Mouse (Mus musculus) embryo, embryonic 10.5 days (tissue): ENCODE data around the gene Gm39566.

Experiments used
- DNase-seq: peaks from one replicate; pipeline ENCODE4 v3.0.0-alpha.2; 2015; ENCODE audit warnings: low spot score

Gene Gm39566

GRCm38 (mm10) chr11:69834001-69834549 is 19.0 kb upstream of the Gm39566 start:
- peak; percentile 35 for DNase-seq

DNA sequence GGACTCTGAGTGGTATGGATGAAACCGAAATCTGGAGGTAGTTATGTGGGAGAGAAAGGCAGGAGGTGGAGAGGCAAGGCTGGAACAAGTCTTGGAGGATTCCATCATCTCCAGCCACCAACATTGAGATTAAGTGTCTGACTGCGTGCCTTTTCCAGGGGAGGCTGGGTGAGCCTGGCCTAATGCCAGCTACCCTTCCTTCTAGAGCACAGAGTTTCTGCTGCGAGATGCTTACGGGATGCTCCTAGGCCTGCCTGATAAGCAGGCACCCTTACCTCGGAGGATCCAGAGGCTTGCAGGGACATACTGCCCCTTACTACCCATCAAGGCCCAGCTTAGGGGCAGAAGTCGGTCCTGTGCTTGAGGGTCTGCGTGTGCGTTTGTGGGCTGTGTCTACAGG is 18.5 kb upstream of the Gm39566 start:
- no peak for DNase-seq

- DNase-seq = no peak
Measured at GRCm38 (mm10) chr11:69828832-69829231, 13.7 kb upstream of the Gm39566 start.

DNA sequence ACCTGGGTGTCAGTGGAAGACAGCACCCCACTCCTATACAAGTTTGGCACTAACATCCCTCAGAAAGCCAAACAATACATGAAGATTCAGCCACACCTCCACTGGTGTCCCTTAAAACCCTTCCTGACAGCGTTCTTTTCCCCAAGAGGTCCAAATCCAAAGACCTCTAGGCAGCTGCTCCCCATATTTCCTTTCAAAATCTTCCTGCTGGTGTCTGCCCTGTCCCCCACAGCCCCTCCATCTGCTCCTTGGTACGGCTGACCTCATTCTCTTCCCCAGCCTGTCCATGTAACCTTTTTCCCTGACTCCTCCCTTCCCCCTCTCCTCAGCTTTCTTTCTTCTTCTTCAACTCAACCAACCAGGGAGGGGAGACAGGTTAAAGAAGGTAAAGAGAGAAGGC is 8.4 kb upstream of the Gm39566 start:
- no peak for DNase-seq

DNA sequence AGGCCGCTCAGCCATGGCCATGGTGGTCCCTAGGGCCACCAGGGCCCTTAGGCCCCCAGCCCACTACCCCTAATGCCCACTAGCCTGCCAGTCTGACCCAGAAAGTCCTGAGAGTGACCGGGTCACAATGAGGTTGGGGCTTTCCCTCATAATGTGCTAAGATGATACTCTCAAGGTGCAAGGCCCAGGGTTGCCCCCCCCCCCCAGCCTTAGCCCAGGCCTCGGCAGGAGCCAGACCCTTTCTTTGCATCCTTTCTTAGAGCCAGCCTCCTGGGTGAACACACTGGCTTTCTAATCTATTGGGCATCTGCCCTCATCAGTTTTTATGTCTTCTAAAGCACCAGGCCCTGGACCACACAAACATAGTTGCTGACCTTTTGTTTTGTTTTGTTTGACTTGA is 7.0 kb upstream of the Gm39566 start, which contains the start of gene Spem1:
Gene Spem1 (minus strand): TSS at position 101 of the 400 bp plus-strand sequence.
- DNase-seq = no peak

DNA sequence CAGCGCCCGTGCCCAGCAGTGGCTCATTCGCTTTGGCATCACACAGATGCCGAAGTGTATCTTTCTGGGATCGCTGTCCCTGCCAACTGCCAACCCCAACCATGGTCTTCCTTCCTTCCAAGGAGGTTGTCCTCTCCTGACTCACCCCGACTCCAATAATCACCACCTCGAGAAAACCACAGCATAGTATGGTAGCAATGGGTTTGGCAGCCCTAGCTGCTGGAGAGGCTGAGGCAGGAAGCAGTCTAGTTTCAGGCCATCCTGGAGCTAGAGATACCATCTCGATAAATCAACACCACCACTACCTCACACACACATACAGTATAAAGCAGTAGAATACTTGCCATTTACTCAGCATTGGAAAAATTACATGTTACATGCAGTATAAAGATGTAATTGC is 3.8 kb upstream of the Gm39566 start:
- no peak for DNase-seq

- DNase-seq = no peak
Measured at GRCm38 (mm10) chr11:69818365-69818764, 3.3 kb upstream of the Gm39566 start, which contains the start of gene Spem2. Spem2 (minus strand) TSS chr11:69818465.

DNA sequence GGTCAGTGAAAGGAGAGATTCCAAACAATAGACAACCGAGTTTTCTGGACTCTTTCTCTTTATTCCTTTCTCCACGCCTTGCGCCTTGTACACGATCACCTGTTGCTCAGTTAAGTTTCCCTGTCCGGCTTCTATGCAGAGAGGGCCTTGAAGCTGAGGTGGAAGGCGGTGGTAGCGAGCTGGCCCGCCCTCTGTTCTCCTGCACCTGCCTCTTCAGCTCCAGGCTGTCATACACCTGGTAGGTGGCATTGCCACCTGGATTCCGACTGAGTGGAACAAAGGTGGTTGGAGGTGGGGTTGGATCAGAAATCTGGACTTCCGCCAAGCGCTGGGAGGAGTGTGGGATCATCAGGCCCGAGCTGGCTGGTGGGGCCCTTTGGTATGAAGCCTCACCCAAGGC is 1.4 kb upstream of the Gm39566 start:
- no peak for DNase-seq

GRCm38 (mm10) chr11:69810280-69810679 is 4.8 kb downstream of the Gm39566 start:
- DNase-seq = no peak

DNA sequence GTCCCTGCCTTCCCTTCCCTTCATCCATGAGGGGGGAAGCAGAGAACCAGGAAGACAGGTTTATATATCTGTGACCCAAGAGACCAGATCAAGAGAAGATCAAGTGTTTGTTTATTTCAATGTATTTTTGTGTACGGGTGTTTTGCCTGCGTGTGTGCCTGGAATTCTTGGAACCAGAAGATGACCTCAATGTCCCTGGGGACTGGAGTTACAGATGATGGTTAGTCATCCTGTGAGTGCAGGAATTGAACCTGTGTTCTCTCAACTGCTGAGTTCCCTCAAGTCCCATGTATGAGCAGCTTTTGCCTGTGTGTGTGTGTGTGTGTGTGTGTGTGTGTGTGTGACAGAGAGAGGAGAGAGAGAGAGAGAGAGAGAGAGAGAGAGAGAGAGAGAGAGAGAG is 7.5 kb downstream of the Gm39566 start:
- DNase-seq = no peak

GRCm38 (mm10) chr11:69806378-69806777 is 8.7 kb downstream of the Gm39566 start:
- no peak for DNase-seq

GRCm38 (mm10) chr11:69804972-69805909 is 9.9 kb downstream of the Gm39566 start, which contains the start of gene Tmem102:
Tmem102 (minus strand) TSS chr11:69805624.
- DNase-seq = peak; percentile 22

DNA sequence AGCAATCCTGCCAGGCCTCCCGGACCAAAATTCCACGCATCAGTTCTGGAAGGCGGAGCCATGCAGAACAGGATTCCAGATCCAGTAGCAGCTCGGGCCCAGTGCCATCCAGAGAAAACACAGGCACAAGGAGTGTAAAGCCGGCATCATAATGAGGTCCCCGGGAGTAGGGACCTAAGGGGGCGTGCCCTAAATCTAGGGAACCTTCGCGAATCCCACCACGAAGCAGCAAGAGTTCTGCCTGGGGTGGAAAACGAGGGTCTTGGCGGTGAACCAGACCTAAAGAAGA is 10.5 kb downstream of the Gm39566 start:
- DNase-seq = peak; percentile 26

GRCm38 (mm10) chr11:69803786-69804651 is 11.1 kb downstream of the Gm39566 start:
- peak; percentile 80 for DNase-seq

DNA sequence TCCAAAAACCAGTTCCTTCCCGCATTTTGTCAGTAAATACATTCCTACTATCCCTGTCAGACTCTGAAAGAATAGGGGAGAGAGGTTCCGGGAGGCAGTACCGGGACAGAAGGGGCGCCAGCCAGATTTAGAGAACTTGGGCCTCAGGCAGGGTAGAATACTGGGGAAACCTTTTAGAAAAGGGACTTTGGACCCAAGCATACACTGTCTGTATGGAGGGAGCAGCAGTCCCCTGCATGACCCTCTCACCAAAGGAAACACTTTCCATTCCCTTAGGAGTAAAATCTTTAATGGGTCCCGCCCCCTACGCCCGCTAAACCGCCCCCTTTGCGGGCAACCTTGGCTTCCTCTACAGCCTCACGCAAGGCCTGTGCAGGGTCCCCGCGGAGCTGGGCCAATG is 11.8 kb downstream of the Gm39566 start:
- no peak for DNase-seq

- peak; percentile 83 for DNase-seq
Measured at GRCm38 (mm10) chr11:69802648-69803105, 12.4 kb downstream of the Gm39566 start.

DNA sequence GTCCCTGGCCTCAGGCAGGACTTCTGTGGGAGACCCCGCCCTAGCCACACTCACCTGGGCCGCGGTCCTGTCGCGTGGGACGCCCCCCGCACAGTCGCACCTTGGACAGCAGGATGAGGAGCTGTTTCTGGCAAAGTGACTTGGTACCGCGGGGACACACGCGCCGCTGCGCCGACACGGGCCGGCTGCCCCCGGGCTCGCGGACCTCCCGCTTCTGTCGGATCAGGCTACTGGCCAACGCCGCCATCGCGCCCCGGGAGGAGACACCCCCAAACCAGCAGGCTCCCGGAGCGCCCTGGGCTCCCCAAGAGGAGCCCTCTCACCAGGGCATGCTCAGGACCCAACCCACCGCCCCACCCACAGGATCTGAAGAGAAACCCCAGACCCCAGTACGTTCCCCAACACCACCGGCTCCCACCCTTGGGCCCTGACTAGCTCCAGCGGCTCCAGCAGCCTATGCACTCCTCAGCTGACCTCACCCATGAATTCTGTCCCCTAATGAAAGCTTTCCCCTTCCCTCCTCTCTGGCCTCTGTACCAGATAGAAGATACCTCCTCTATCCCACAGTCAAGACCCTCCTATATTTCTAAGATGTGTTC is 13.6 kb downstream of the Gm39566 start, which contains the start of gene Fgf11:
Gene Fgf11 (minus strand): TSS at position 479 of the 599 bp plus-strand sequence.
- DNase-seq = peak; percentile 11

GRCm38 (mm10) chr11:69800392-69801197 is 14.5 kb downstream of the Gm39566 start:
- DNase-seq = peak; percentile 85

DNA sequence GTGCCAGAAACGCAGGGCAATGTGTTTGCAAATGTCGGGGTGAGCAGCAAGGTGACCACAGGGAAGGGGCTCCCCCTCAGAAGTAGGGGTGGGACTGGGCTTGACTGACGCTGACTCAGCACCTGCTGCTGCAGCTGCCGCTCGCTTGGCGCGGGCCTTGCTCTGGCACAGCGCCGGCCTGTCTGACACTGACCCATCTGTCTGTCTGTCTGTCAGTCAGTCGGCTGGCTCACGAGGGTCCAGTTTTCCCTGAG is 15.0 kb downstream of the Gm39566 start:
- no peak for DNase-seq

GRCm38 (mm10) chr11:69799394-69800137 is 15.5 kb downstream of the Gm39566 start:
- DNase-seq = peak; percentile 63

DNA sequence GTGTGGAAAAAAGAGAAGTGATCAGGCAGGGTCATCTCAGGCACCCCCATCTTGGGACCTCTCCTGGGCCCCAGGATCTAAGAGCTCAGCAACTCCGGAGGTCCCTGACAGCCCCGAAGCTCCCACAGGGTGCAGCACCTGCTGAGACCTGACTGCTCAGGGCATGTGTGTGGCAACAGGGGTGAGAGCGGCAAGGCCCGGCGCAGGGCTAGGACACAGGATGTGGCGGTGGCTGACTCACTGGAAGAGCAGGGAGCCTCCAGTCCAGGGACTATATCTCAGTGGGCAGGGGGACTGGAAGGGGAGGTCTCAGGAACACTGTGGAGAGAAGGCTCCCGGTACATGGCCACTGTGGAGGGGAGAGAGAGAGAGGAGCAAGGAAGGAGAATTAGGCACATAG is 17.2 kb downstream of the Gm39566 start:
- DNase-seq = no peak
